Mouse (Mus musculus) kidney, embryonic 16.5 days (tissue): ENCODE data around the gene Gjc2. TPM values are rescaled to one million over a fixed set of nuclear protein-coding genes. Genes with fewer than 3 reads are reported as not detected.

Experiments
- ATAC-seq: fragments of 200-750 bp; cut with Nextera tagmentation; 2 replicates; pipeline ENCODE4 v1.8.0; 2017; ENCODE audit warnings: moderate TSS enrichment; ENCODE audit not compliant: low FRiP score, low TSS enrichment
- H3K27ac ChIP-seq: fragments of 300-500 bp; sonication (generic); 2 replicates; pipeline ENCODE4 v1.5.1; 2014; ENCODE audit warnings: low read length
- H3K27me3 ChIP-seq: fragments of 300-500 bp; sonication (generic); 2 replicates; pipeline ENCODE4 v1.6.1; 2014; ENCODE audit warnings: low read length, control low read depth, mixed read lengths; ENCODE audit not compliant: insufficient read depth
- H3K36me3 ChIP-seq: fragments of 300-500 bp; sonication (generic); 2 replicates; pipeline ENCODE4 v1.6.1; 2014; ENCODE audit warnings: low read length, control low read depth, mixed read lengths; ENCODE audit not compliant: insufficient read depth
- H3K4me1 ChIP-seq: fragments of 300-500 bp; sonication (generic); 2 replicates; pipeline ENCODE4 v1.6.1; 2014; ENCODE audit warnings: low read length, control low read depth, mixed read lengths; ENCODE audit not compliant: insufficient read depth
- H3K4me2 ChIP-seq: fragments of 300-500 bp; sonication (generic); replicated peaks from 2 replicates; pipeline ENCODE4 v1.6.1; 2014; ENCODE audit warnings: low read depth, low read length
- H3K4me3 ChIP-seq: fragments of 300-500 bp; sonication (generic); 2 replicates; pipeline ENCODE4 v1.5.1; 2014; ENCODE audit warnings: mild to moderate bottlenecking, low read length
- H3K9ac ChIP-seq: fragments of 300-500 bp; sonication (generic); replicated peaks from 2 replicates; pipeline ENCODE4 v1.6.1; 2014; ENCODE audit warnings: low read length
- H3K9me3 ChIP-seq: fragments of 300-500 bp; sonication (generic); 2 replicates; pipeline ENCODE4 v1.6.1; 2016; ENCODE audit warnings: low read length, control low read depth
- WGBS: fragments of 180-500 bp; shearing (Covaris S2); extraction: QIAGEN DNeasy Blood & Tissue Kit; methylation state at CpG from one replicate; pipeline ENCODE4 v1.1.7; 2014; 5-methylcytosine and 5-hydroxymethylcytosine counted together
- polyA plus RNA-seq: library from polyadenylated mRNA; unstranded; fragments of >200 nt; fragmentation: Nextera tagmentation; extraction: Ambion mirVana; gene quantifications from 2 replicates; pipeline ENCODE4 v1.2.1, GENCODE M21; 2015

Gene Gjc2
- polyA plus RNA-seq, 1 experiment from 2014 or later = 0.67 TPM

DNA sequence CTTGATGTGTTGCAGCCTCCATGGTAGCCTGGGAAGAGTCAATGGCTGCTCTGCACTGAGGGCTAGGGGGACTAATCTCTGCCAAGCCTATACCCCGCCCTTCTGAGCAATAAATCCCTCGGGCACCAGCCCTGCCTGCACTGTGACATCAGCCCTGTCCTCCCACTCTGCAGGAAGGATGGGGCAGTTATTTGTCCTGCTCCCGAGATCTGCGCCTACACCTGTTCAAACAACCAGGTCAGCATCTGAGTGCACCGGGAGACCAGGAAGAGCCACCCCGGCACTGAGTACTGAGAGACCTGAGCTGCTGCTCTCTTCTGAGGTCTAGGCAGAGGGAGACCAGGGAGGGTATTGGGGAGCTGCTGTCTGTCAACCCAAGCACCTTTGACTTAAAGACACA is 4.7 kb upstream of the Gjc2 start:
- peaks cover 11% of the 10 kb centered on the region; the same call in 1 of the 2 replicates for H3K36me3 ChIP-seq
- H3K9me3 ChIP-seq = no peaks in the 10 kb centered on the region
- no peak overlapping the region for H3K4me2 ChIP-seq
- WGBS = 39% methylated on average over 6 of the region's 6 CpGs
- no peak overlapping the region for H3K27ac ChIP-seq
- ATAC-seq = no peak
- H3K27me3 ChIP-seq = no peaks in the 10 kb centered on the region
- peaks cover 15% of the 10 kb centered on the region for H3K4me1 ChIP-seq
- no peak overlapping the region for H3K4me3 ChIP-seq
- H3K9ac ChIP-seq = no peak overlapping the region

DNA sequence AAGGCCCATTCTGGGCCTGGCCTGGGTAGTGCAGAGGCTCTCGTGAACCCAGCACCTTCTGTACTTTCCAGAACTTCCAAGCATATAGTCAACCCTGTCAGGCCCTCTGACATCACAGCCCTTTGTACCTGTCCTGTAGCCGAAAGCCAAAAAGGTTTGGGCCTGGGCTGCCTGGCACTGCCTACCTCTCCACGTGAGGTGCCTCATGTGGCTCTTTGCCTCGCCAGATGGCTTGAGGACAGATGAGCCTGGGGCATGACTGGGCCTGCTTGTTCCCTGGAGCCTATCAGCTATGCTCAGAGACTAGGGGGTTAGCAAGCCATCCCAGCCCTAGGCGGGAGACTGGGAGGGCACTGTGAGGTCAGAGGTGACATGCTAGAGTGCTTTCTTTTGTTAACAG is 2.5 kb upstream of the Gjc2 start:
- no peak overlapping the region for H3K4me2 ChIP-seq
- H3K9me3 ChIP-seq = no peaks in the 10 kb centered on the region
- H3K36me3 ChIP-seq = peaks cover 11% of the 10 kb centered on the region; the same call in 1 of the 2 replicates
- peaks cover 11% of the 10 kb centered on the region; the same call in 1 of the 2 replicates for H3K4me1 ChIP-seq
- 85% methylated on average over 5 of the region's 5 CpGs for WGBS
- H3K27ac ChIP-seq = no peak overlapping the region
- no peak overlapping the region for H3K9ac ChIP-seq
- no peak for ATAC-seq
- no peak overlapping the region for H3K4me3 ChIP-seq
- no peaks in the 10 kb centered on the region for H3K27me3 ChIP-seq

DNA sequence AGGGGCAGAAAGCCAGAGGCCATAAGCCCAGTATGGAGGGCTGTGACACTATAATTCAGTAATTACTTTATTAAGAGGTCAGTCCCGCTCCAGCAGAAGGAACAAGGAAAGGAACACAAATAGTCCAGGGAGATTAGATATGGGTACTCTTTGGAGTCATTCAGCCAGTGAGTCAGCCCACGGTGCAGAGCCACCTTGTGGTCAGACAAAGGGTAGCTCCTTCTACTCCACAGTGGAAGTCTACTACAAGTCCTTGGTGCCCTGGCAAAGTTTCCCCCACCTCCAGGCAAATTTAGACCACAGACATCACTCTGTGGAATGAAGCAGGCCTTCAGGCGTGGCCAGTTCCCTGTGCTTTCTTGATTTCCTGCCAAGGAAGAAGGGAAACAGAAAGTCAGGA is 808 bp upstream of the Gjc2 start:
- Histone ChIP-seq H3K4me2 (no peak overlapping the region), H3K27ac (no peak overlapping the region), H3K4me3 (no peak overlapping the region), H3K9ac (peak overlapping the region; percentile 7; the same call in 1 of the 2 replicates), H3K4me1 (peaks cover 11% of the 10 kb centered on the region; the same call in 1 of the 2 replicates), H3K27me3 (peaks cover 9% of the 10 kb centered on the region), H3K9me3 (no peaks in the 10 kb centered on the region), H3K36me3 (peaks cover 11% of the 10 kb centered on the region; the same call in 1 of the 2 replicates)
- ATAC-seq = no peak
- WGBS = 43% methylated on average over 3 of the region's 3 CpGs

DNA sequence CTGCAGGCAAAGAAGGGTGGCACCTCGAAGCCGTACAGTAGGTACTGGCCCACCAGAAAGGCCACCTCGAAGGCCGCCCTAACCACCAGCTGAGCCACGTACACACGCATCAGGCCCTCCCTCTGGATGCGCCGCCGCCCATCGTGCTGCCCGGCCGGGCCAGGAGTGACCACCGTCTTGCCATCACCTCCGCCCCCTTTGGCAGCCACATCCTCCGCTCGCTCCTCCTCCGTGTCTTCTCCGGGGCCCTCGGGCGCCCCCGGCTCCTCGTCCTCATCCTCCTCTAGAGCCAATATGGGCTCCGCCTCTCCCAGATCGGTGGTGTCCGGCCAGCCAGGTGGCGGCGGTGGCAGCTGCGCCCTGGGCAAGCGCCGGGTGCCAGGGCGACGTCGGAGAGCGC is 6.1 kb downstream of the Gjc2 start:
- H3K4me1 ChIP-seq = 0 out of 2 replicates have a peak, but pooled peaks cover 9% of the 10 kb centered on the region
- no peaks in the 10 kb centered on the region for H3K36me3 ChIP-seq
- H3K4me2 ChIP-seq = peak overlapping the region; percentile 28
- peaks cover 54% of the 10 kb centered on the region for H3K27me3 ChIP-seq
- no peak overlapping the region for H3K9ac ChIP-seq
- no peak for ATAC-seq
- H3K4me3 ChIP-seq = peak overlapping the region; percentile 28
- no peak overlapping the region for H3K27ac ChIP-seq
- H3K9me3 ChIP-seq = no peaks in the 10 kb centered on the region
- 10% methylated on average over 31 of the region's 34 CpGs for WGBS

DNA sequence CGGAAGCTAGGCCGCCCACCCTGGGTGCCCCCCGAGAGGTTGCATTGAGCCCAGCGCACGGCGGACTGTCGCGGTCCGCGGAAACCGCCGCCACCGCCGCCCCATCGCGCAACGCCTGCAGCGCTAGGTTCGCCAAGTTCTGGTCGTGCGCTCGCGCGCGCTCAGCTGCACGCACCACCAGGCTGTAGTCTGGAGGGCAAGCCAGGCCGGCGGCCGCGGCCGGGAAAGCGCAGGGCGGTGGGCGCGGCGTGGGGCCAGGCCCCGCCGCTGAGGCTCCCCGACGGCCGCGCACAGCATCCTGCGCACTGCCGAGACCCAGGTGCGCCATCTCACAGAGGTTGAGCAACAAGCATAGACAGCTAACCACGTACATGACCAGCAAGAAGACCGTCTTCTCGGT is 6.5 kb downstream of the Gjc2 start:
- Histone ChIP-seq H3K9ac (no peak overlapping the region), H3K4me1 (0 out of 2 replicates have a peak, but pooled peaks cover 9% of the 10 kb centered on the region), H3K4me3 (peak overlapping the region; percentile 28), H3K9me3 (no peaks in the 10 kb centered on the region), H3K27me3 (peaks cover 54% of the 10 kb centered on the region), H3K27ac (no peak overlapping the region), H3K4me2 (peak overlapping the region; percentile 28), H3K36me3 (no peaks in the 10 kb centered on the region)
- WGBS = 2% methylated on average over 48 of the region's 48 CpGs
- ATAC-seq = no peak

DNA sequence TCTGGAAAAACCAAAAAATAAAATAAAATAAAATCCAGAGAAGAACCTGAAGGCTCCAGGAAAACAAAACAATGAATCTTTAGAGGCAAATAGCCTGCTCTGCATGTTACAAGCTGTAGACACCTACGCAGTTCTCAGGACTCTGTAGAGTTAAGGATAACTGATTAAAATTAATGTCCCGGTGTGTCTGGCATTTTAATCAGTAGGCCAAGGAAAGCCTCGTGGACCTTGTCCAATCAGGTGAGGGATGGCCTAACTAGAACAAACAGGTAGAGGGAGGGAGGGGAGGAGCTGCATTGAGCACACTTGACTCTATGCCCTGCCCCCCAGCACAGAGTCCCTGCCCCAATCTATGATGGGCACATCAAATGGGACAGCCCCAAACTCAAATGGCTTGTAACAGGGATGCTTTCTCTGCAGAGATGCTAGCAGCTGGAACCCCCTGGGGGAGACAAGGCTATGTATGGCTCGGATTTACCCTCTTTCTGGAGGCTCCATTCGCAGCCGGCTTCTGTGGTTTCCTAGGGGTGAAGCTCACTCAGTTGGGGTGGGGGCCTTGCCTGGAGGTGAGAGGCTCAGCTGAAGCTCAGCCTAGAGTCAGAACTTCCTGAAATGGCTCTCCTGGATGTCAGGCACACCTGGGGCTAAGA is 8.7 kb downstream of the Gjc2 start:
- 0 out of 2 replicates have a peak, but pooled peaks cover 9% of the 10 kb centered on the region for H3K4me1 ChIP-seq
- WGBS = 56% methylated on average over 6 of the region's 6 CpGs
- no peak overlapping the region for H3K4me2 ChIP-seq
- H3K4me3 ChIP-seq = no peak overlapping the region
- no peak for ATAC-seq
- H3K27ac ChIP-seq = no peak overlapping the region
- no peaks in the 10 kb centered on the region for H3K9me3 ChIP-seq
- no peak overlapping the region for H3K9ac ChIP-seq
- no peaks in the 10 kb centered on the region for H3K36me3 ChIP-seq
- peaks cover 50% of the 10 kb centered on the region for H3K27me3 ChIP-seq

DNA sequence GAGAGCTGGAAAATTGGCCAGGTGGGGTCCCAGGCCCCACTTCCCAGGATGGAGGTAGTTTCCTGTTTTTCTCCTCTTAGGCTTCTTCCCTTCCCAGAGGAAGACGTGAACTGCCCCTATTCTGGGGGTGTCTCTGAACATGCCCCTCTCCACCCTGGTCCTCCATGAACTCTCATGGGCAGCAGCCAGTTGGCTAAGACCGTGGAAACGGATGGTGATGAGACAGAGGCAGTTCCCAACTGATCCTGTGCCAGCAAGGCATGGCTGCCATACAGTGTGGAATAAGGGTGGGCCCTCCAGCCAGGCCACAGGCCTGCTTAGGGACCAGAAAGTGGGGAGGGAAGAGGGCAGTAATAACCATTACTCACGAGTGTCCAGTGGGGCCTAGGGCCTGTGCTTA is 12.5 kb downstream of the Gjc2 start:
- H3K4me2 ChIP-seq = no peak overlapping the region
- 63% methylated on average over 4 of the region's 4 CpGs for WGBS
- H3K27me3 ChIP-seq = peaks cover 12% of the 10 kb centered on the region
- no peak for ATAC-seq
- H3K27ac ChIP-seq = no peak overlapping the region
- H3K36me3 ChIP-seq = no peaks in the 10 kb centered on the region
- H3K4me1 ChIP-seq = no peaks in the 10 kb centered on the region
- H3K4me3 ChIP-seq = no peak overlapping the region
- H3K9me3 ChIP-seq = no peaks in the 10 kb centered on the region
- no peak overlapping the region for H3K9ac ChIP-seq

DNA sequence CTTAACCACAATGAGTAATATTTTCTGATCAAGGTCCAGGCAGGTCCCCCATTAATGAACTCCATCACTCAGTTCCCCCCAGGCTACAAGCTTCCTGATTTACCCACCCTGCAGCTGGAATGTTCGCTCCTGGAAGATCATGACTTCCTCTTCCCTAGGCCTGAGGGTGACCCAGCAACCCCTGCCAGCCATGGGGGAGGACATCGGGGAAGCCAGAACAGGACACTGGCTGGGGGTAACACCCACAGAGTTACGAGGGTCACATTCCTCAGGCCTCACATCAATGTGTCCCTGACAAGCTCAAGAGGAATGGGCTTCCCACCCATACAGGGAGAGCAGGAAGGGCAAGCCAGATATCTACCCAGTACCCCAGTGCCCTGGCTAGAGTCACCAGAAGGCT is 13.2 kb downstream of the Gjc2 start:
- WGBS = 34% methylated on average over 3 of the region's 3 CpGs
- Histone ChIP-seq H3K9me3 (no peaks in the 10 kb centered on the region), H3K36me3 (no peaks in the 10 kb centered on the region), H3K27ac (no peak overlapping the region), H3K9ac (no peak overlapping the region), H3K27me3 (peaks cover 5% of the 10 kb centered on the region), H3K4me1 (no peaks in the 10 kb centered on the region), H3K4me2 (no peak overlapping the region), H3K4me3 (no peak overlapping the region)
- no peak for ATAC-seq

DNA sequence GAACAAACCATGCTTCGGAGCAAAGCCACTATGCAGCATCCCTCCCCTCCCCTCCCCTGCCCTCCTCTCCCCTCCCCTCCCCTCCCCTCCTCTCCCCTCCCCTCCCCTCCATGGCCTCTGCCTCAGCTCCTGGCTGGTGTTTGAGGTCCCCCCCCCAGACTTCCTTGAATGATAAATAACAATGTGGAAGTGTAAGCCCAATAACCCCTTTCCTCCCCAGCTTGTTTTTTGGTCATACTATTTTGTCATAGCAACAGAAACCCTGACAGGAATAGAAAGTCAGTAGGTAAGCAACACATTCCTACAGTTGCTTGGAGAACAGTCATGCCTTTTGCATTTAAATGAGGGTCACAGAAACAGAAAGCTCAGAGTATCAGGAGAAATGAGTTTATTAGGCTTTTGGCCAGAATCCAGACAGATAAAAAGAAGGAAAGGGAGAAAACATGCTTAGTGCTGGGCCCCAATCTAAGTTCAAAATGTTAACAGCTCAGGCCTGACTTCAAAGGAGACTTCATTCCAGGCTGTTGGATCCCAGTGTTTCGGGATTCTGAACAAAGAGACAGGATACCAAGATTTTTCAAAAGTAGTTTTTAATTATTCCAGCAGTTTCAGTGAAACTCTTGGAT is 17.3 kb downstream of the Gjc2 start:
- Histone ChIP-seq H3K36me3 (no peaks in the 10 kb centered on the region), H3K27ac (peak overlapping the region; percentile 19; the same call in 1 of the 2 replicates), H3K9ac (no peak overlapping the region), H3K4me2 (no peak overlapping the region), H3K9me3 (no peaks in the 10 kb centered on the region), H3K4me3 (no peak overlapping the region), H3K27me3 (no peaks in the 10 kb centered on the region), H3K4me1 (peaks cover 13% of the 10 kb centered on the region)
- ATAC-seq = no peak
- 47% methylated on average over 2 of the region's 2 CpGs for WGBS

DNA sequence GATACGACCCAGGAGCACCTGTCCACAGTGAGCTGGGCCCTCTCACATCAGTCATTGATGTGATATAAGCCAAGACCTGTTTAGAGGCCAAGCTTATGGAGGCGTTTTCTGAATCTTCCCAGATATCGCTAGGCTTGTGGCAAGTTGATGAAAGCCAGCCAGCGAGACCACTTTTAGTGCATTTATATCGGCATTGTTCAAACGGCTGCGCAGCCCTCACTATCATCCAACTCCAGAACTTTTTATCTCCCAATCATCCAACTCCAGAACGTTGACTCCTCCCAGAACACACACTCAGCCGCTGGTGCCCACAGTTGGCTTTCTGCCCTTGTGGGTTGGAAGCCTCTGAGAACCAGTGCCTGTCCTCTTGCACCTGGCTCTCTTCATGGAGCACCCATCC is 18.6 kb downstream of the Gjc2 start:
- Histone ChIP-seq H3K27ac (peak overlapping the region; percentile 100), H3K36me3 (no peaks in the 10 kb centered on the region), H3K4me1 (peaks cover 13% of the 10 kb centered on the region), H3K9ac (peak overlapping the region; percentile 96), H3K4me3 (peak overlapping the region; percentile 79; the same call in 1 of the 2 replicates), H3K4me2 (peak overlapping the region; percentile 74), H3K9me3 (no peaks in the 10 kb centered on the region), H3K27me3 (no peaks in the 10 kb centered on the region)
- no peak for ATAC-seq
- WGBS = 87% methylated on average over 9 of the region's 9 CpGs
